Mouse (Mus musculus) adrenal gland, adult 2 months (tissue): ENCODE measurements at regions not wholly inside any gene's neighbourhood (a gene's known extent, or its start where the extent isn't known, plus 50 kb on each side); places are given as distances from the start of the nearest gene placed in this dataset.
A peak's percentile ranks its signal among the peaks of the same experiment; 100 is the strongest.
"Not testable (repeated sequence)": the region's sequence is repeated elsewhere in the genome, so short reads cannot be mapped to it uniquely, and the experiment has no call there.

Source experiments
- DNase-seq: peaks from one replicate; pipeline ENCODE4 v3.0.0; 2021

DNA sequence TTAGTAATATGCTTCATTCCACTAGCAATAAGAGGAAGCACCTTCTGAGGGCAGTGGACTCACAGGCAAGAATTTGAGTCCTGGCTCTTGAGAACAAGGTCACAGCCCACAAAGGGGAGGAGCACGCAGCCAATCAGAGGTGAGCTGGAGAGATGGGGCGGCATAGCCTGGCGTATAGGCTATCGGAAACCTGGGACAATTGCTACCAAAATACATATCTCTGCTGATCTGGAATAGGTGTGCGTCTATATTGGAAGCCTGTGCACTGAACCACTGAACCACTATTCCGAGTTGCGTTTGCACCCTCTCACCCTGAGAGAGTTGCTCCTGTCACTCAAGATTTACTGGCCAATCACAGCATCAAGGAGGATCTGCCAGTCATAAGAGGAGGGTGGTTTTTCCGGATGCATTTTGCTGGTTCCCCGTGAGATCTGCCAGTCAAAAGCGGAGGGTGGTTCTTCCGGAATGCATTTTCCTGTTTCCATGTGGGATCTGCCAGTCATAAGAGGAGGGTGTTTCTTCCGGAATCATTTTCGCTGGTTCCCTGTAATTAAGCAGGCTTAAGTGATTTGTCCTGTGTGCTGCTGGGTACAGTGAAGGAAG is 80.1 kb upstream of the Riok2 start:
- DNase-seq, result peak; percentile 94

DNA sequence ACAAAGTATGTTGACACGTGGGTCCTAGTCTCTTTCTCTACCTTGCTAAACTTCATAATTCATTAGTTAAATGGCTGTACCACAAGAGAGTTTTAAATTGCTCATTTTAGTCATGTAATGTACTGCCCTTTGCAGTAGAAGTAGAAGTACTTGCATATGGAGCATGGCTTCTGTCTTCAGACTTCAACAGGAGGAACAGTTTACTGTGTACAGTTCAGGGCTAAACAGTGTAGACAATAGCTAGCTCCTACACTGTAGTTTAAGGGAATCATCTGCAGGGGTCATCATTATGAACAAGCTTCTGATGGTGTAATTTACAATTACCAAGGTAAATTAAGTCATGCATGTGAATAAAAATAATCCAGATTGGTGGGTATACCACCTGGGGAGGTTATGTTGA is 79.1 kb upstream of the Riok2 start:
- not testable (repeated sequence) for DNase-seq

GRCm38 (mm10) chr17:17303496-17303895 is 70.6 kb upstream of the Riok2 start:
- not testable (repeated sequence) for DNase-seq
